Mouse (Mus musculus) myocyte (in vitro differentiated cells): ENCODE data around the gene Gm7030.
"Not testable (repeated sequence)": the region's sequence is repeated elsewhere in the genome, so short reads cannot be mapped to it uniquely, and the experiment has no call there.

Source experiments
- E2F4 ChIP-seq: IDR thresholded peaks from one replicate; pipeline ENCODE4 v1.6.1; 2011; ENCODE audit warnings: mild to moderate bottlenecking, control low read depth, moderate library complexity; ENCODE audit not compliant: insufficient read depth
- POLR2A ChIP-seq: IDR thresholded peaks from one replicate; pipeline ENCODE4 v1.6.1; 2011; ENCODE audit warnings: low read depth, mild to moderate bottlenecking, control low read depth, moderate library complexity; ENCODE audit not compliant: insufficient read length
- POLR2AphosphoS2 ChIP-seq: IDR thresholded peaks from one replicate; pipeline ENCODE4 v1.6.1; 2011; ENCODE audit warnings: low read depth, control low read depth; ENCODE audit not compliant: insufficient read length

- not testable (repeated sequence) for TF ChIP-seq POLR2A, POLR2AphosphoS2, E2F4
Measured at GRCm38 (mm10) chr17:36145861-36146156, 16.6 kb upstream of the Gm7030 start.
